In genomic region chr11:78814461-78814941, GRCm38 (mm10) we compare ENCODE assay signal across 17 mouse cellular contexts. TPM values are rescaled to one million over a fixed set of nuclear protein-coding genes. Genes with fewer than 3 reads are reported as not detected.
DNase-seq lines count a peak whose midpoint lies in the region; ATAC-seq and TF ChIP-seq lines count a peak whose summit lies in the region.
"Had no signal": no experiment of that assay in that cellular context is flagged by ENCODE, and none has a peak within 500 bp of the region (broad histone marks: within the 10 kb centered on the region; RNA-seq: fewer than 3 reads in every experiment).

No protein-coding gene starts in this region.

- 0 out of 2 replicates have a peak overlapping the region, but pooled peaks have one; percentile 11 for H3K4me2 ChIP-seq in forebrain, embryonic 11.5 days (ENCODE audit: low read depth, low read length, severe bottlenecking)
- H3K4me2 ChIP-seq in forebrain, postnatal 0 days (ENCODE audit: low read depth), result no peak overlapping the region
- no peak overlapping the region for H3K4me2 ChIP-seq in midbrain, embryonic 13.5 days (replicated peaks)
- H3K4me2 ChIP-seq in midbrain, embryonic 16.5 days (ENCODE audit: low read length), result no peak overlapping the region
- H3K4me2 ChIP-seq in forebrain, embryonic 15.5 days (replicated peaks), result no peak overlapping the region
- H3K4me2 ChIP-seq: embryonic facial prominence, embryonic 13.5 days; heart, embryonic 11.5 days; stomach, embryonic 15.5 days had no signal

- no peaks in the 10 kb centered on the region for H3K36me3 ChIP-seq in forebrain, embryonic 11.5 days (ENCODE audit: control insufficient read depth, insufficient read depth, low read length)
- H3K36me3 ChIP-seq in forebrain, postnatal 0 days (ENCODE audit: insufficient read depth), result no peaks in the 10 kb centered on the region
- no peaks in the 10 kb centered on the region for H3K36me3 ChIP-seq in midbrain, embryonic 13.5 days
- no peaks in the 10 kb centered on the region for H3K36me3 ChIP-seq in midbrain, embryonic 16.5 days (ENCODE audit: control insufficient read depth, insufficient read depth, low read length)
- H3K36me3 ChIP-seq in forebrain, embryonic 15.5 days, result no peaks in the 10 kb centered on the region
- H3K36me3 ChIP-seq: embryonic facial prominence, embryonic 13.5 days; stomach, embryonic 15.5 days had no signal

- no peak overlapping the region for H3K4me3 ChIP-seq in forebrain, embryonic 11.5 days (ENCODE audit: low read depth, low read length)
- H3K4me3 ChIP-seq in forebrain, postnatal 0 days (ENCODE audit: low read depth, low read length), result no peak overlapping the region
- H3K4me3 ChIP-seq in midbrain, embryonic 13.5 days (replicated peaks), result no peak overlapping the region
- no peak overlapping the region for H3K4me3 ChIP-seq in midbrain, embryonic 16.5 days (ENCODE audit: low read depth, low read length)
- H3K4me3 ChIP-seq in forebrain, embryonic 15.5 days, result no peak overlapping the region
- H3K4me3 ChIP-seq: embryonic facial prominence, embryonic 13.5 days; stomach, embryonic 15.5 days had no signal

- ATAC-seq in forebrain, embryonic 11.5 days (replicated peaks; ENCODE audit: low FRiP score), result no peak
- ATAC-seq in forebrain, postnatal 0 days, result no peak
- no peak for ATAC-seq in midbrain, embryonic 13.5 days
- no peak for ATAC-seq in midbrain, embryonic 16.5 days
- no peak for ATAC-seq in forebrain, embryonic 15.5 days (replicated peaks)

- 0 out of 2 replicates have a peak overlapping the region, but pooled peaks have one; percentile 53 for H3K27ac ChIP-seq in forebrain, embryonic 11.5 days (ENCODE audit: low read depth, low read length)
- no peak overlapping the region for H3K27ac ChIP-seq in forebrain, postnatal 0 days (ENCODE audit: low read depth, low read length)
- H3K27ac ChIP-seq in midbrain, embryonic 13.5 days, result peak overlapping the region; percentile 32; the same call in 1 of the 2 replicates
- no peak overlapping the region for H3K27ac ChIP-seq in midbrain, embryonic 16.5 days (ENCODE audit: low read length)
- H3K27ac ChIP-seq in forebrain, embryonic 15.5 days (replicated peaks), result peak overlapping the region; percentile 88; the same call in 1 of the 2 replicates
- H3K27ac ChIP-seq: embryonic facial prominence, embryonic 13.5 days; liver, embryonic 14.5 days; stomach, embryonic 15.5 days had no signal

- H3K4me1 ChIP-seq in forebrain, embryonic 11.5 days (replicated peaks; ENCODE audit: control insufficient read depth, insufficient read depth, low read length), result peaks cover 15% of the 10 kb centered on the region
- H3K4me1 ChIP-seq in forebrain, postnatal 0 days (ENCODE audit: insufficient read depth), result peaks cover 23% of the 10 kb centered on the region
- peaks cover 55% of the 10 kb centered on the region for H3K4me1 ChIP-seq in midbrain, embryonic 13.5 days (replicated peaks)
- H3K4me1 ChIP-seq in midbrain, embryonic 16.5 days (ENCODE audit: control insufficient read depth, insufficient read depth, low read length), result peaks cover 18% of the 10 kb centered on the region
- H3K4me1 ChIP-seq in forebrain, embryonic 15.5 days, result peaks cover 50% of the 10 kb centered on the region
- H3K4me1 ChIP-seq: stomach, embryonic 15.5 days had no signal

- WGBS in forebrain, embryonic 11.5 days, result 58% methylated on average over 7 of the region's 7 CpGs
- 27% methylated on average over 7 of the region's 7 CpGs for WGBS in forebrain, postnatal 0 days
- 52% methylated on average over 7 of the region's 7 CpGs for WGBS in midbrain, embryonic 13.5 days
- WGBS in midbrain, embryonic 16.5 days, result 49% methylated on average over 7 of the region's 7 CpGs
- 34% methylated on average over 7 of the region's 7 CpGs for WGBS in forebrain, embryonic 15.5 days

- H3K9me3 ChIP-seq in forebrain, embryonic 11.5 days (ENCODE audit: control insufficient read depth, low read length), result no peaks in the 10 kb centered on the region
- no peaks in the 10 kb centered on the region for H3K9me3 ChIP-seq in forebrain, postnatal 0 days (ENCODE audit: low read length)
- H3K9me3 ChIP-seq in midbrain, embryonic 13.5 days, result no peaks in the 10 kb centered on the region
- H3K9me3 ChIP-seq in midbrain, embryonic 16.5 days (replicated peaks; ENCODE audit: control insufficient read depth, low read length, poor library complexity, severe bottlenecking), result no peaks in the 10 kb centered on the region
- H3K9me3 ChIP-seq in forebrain, embryonic 15.5 days, result no peaks in the 10 kb centered on the region
- H3K9me3 ChIP-seq: embryonic facial prominence, embryonic 13.5 days; stomach, embryonic 15.5 days had no signal

- no peaks in the 10 kb centered on the region for H3K27me3 ChIP-seq in forebrain, embryonic 11.5 days (ENCODE audit: control insufficient read depth, insufficient read depth, low read length)
- H3K27me3 ChIP-seq in forebrain, postnatal 0 days (ENCODE audit: insufficient read depth, low read length), result no peaks in the 10 kb centered on the region
- peaks cover 13% of the 10 kb centered on the region for H3K27me3 ChIP-seq in midbrain, embryonic 13.5 days
- H3K27me3 ChIP-seq in midbrain, embryonic 16.5 days (ENCODE audit: control insufficient read depth, insufficient read depth, low read depth, low read length), result no peaks in the 10 kb centered on the region
- H3K27me3 ChIP-seq in forebrain, embryonic 15.5 days, result no peaks in the 10 kb centered on the region
- H3K27me3 ChIP-seq: embryonic facial prominence, embryonic 13.5 days; stomach, embryonic 15.5 days had no signal

- no peak for TF ChIP-seq CTCF in forebrain, postnatal 0 days (IDR thresholded peaks at IDR 0.05; ENCODE audit: low read depth)

- H3K9ac ChIP-seq in forebrain, embryonic 11.5 days (ENCODE audit: low read length), result no peak overlapping the region; the same call in 1 of the 2 replicates
- H3K9ac ChIP-seq in forebrain, postnatal 0 days, result no peak overlapping the region
- H3K9ac ChIP-seq in midbrain, embryonic 13.5 days (replicated peaks), result no peak overlapping the region
- no peak overlapping the region for H3K9ac ChIP-seq in midbrain, embryonic 16.5 days (ENCODE audit: low read depth, low read length)
- no peak overlapping the region for H3K9ac ChIP-seq in forebrain, embryonic 15.5 days (replicated peaks)
- H3K9ac ChIP-seq: embryonic facial prominence, embryonic 13.5 days; liver, embryonic 14.5 days; stomach, embryonic 15.5 days had no signal

- no peak for DNase-seq in forebrain, embryonic 11.5 days (ENCODE audit: low spot score)
- no peak for DNase-seq in forebrain, postnatal 0 days
- peak; percentile 95 for DNase-seq in retina, postnatal 1 day
- no peak for DNase-seq in gastrocnemius, adult 8-10 months (ENCODE audit: low spot score in 2 of 2)
- DNase-seq: cerebellum, adult 11 months; gastrocnemius, postnatal 14 days; heart, postnatal 4 days; kidney, adult 18-20 months; kidney, postnatal 4 days; lung, postnatal 14 days had no signal

RNA-seq across cellular contexts. Expression of gene Lyrm9, which starts 11.9 kb away (rescaled TPM):
- polyA plus RNA-seq in forebrain, embryonic 11.5 days (2014; fragmentation: Nextera tagmentation; extraction: Ambion mirVana), result 18.6 and 23.4 TPM in 2 replicates
- 24.4 and 40.2 TPM in 2 replicates for total RNA-seq in forebrain, postnatal 0 days (2014; rRNA removed)
- 37.8 and 41.5 TPM in 2 replicates for polyA plus RNA-seq in forebrain, postnatal 0 days (2015; fragmentation: Nextera tagmentation; extraction: Ambion mirVana)
- polyA plus RNA-seq in midbrain, embryonic 13.5 days (2015; fragmentation: Nextera tagmentation; extraction: Ambion mirVana), result 25.3 and 28.2 TPM in 2 replicates
- polyA plus RNA-seq in midbrain, embryonic 16.5 days (2015; fragmentation: Nextera tagmentation; extraction: Ambion mirVana), result 40.6 and 47.9 TPM in 2 replicates
- 29.7 and 32.7 TPM in 2 replicates for polyA plus RNA-seq in forebrain, embryonic 15.5 days (2015; fragmentation: Nextera tagmentation; extraction: Ambion mirVana)
- 10 to 100 TPM; 15.7 to 22.0 (median 19.6) TPM for total RNA-seq in gastrocnemius, adult 8-10 months (2022)

Comparison
In these comparisons a context has a peak if more than half of its experiments do, and no peak if none do; other contexts are left out.
1. H3K27ac ChIP-seq: peak in forebrain, embryonic 11.5 days (single experiment), midbrain, embryonic 13.5 days (single experiment) and forebrain, embryonic 15.5 days (single experiment); none in forebrain, postnatal 0 days (single experiment) and midbrain, embryonic 16.5 days (single experiment).